10 mouse cellular contexts compared by ENCODE assay signal in genomic region chr3:131137119-131137781, GRCm38 (mm10). TPM values are rescaled to one million over a fixed set of nuclear protein-coding genes. Genes with fewer than 3 reads are reported as not detected.
A peak's percentile ranks its signal among the peaks of the same experiment; 100 is the strongest.
DNase-seq lines count a peak whose midpoint lies in the region; ATAC-seq lines count a peak whose summit lies in the region.
"Had no signal": no experiment of that assay in that cellular context is flagged by ENCODE, and none has a peak within 500 bp of the region (broad histone marks: within the 10 kb centered on the region; RNA-seq: fewer than 3 reads in every experiment).

No protein-coding gene starts in this region.

- ATAC-seq in heart, embryonic 11.5 days (replicated peaks; ENCODE audit: insufficient number of reproducible peaks, low FRiP score, low TSS enrichment) = no peak
- ATAC-seq in midbrain, embryonic 15.5 days (replicated peaks) = peak; percentile 84
- ATAC-seq: intestine, postnatal 0 days; lung, postnatal 0 days had no signal

- H3K9ac ChIP-seq in heart, embryonic 11.5 days (ENCODE audit: low read depth, low read length) = no peak overlapping the region
- peak overlapping the region; percentile 6 for H3K9ac ChIP-seq in midbrain, embryonic 15.5 days

- WGBS in heart, embryonic 11.5 days (ENCODE audit: insufficient replicate concordance) = 57% methylated on average over 18 of the region's 18 CpGs
- WGBS in hindbrain, embryonic 10.5 days = 22% methylated on average over 18 of the region's 18 CpGs
- WGBS in midbrain, embryonic 15.5 days = 7% methylated on average over 18 of the region's 18 CpGs

- intact Hi-C loops in heart, postnatal 36 days (cut with DNase I) = no loop called here

- no peaks in the 10 kb centered on the region for H3K27me3 ChIP-seq in heart, embryonic 11.5 days (ENCODE audit: control insufficient read depth, insufficient read depth, low read length)
- H3K27me3 ChIP-seq in hindbrain, embryonic 10.5 days (ENCODE audit: insufficient read depth, poor library complexity, severe bottlenecking) = peaks cover 31% of the 10 kb centered on the region
- H3K27me3 ChIP-seq in midbrain, embryonic 15.5 days (replicated peaks) = no peaks in the 10 kb centered on the region

- H3K4me3 ChIP-seq in heart, embryonic 11.5 days (ENCODE audit: low read depth, low read length) = no peak overlapping the region
- H3K4me3 ChIP-seq in hindbrain, embryonic 10.5 days = peak overlapping the region; percentile 27
- H3K4me3 ChIP-seq in midbrain, embryonic 15.5 days = peak overlapping the region; percentile 17; the same call in 1 of the 2 replicates

- H3K4me2 ChIP-seq in heart, embryonic 11.5 days = peak overlapping the region; percentile 41
- peak overlapping the region; percentile 45 for H3K4me2 ChIP-seq in midbrain, embryonic 15.5 days

- DNase-seq in heart, postnatal 36 days = no peak
- peak; percentile 59 to 61 for DNase-seq in adrenal gland, postnatal 36 days
- peak; percentile 69 for DNase-seq in hindbrain, embryonic 10.5 days (ENCODE audit: low spot score)
- no peak for DNase-seq in MN1 (ENCODE audit: low spot score)
- no peak for DNase-seq in frontal cortex, postnatal 10 days (ENCODE audit: low spot score in 2 of 2)
- no peak for DNase-seq in urinary bladder, adult 18-20 months (ENCODE audit: low spot score in 2 of 2)

- H3K36me3 ChIP-seq in heart, embryonic 11.5 days (ENCODE audit: control insufficient read depth, insufficient read depth, low read length) = no peaks in the 10 kb centered on the region
- H3K36me3 ChIP-seq in hindbrain, embryonic 10.5 days = no peaks in the 10 kb centered on the region
- no peaks in the 10 kb centered on the region for H3K36me3 ChIP-seq in midbrain, embryonic 15.5 days (replicated peaks)

- H3K9me3 ChIP-seq in heart, embryonic 11.5 days (replicated peaks; ENCODE audit: control insufficient read depth, low read length) = no peaks in the 10 kb centered on the region
- H3K9me3 ChIP-seq in hindbrain, embryonic 10.5 days = no peaks in the 10 kb centered on the region
- no peaks in the 10 kb centered on the region for H3K9me3 ChIP-seq in midbrain, embryonic 15.5 days

- H3K27ac ChIP-seq in heart, embryonic 11.5 days (ENCODE audit: low read depth, low read length) = no peak overlapping the region
- no peak overlapping the region; the same call in 1 of the 2 replicates for H3K27ac ChIP-seq in hindbrain, embryonic 10.5 days
- H3K27ac ChIP-seq in midbrain, embryonic 15.5 days = peak overlapping the region; percentile 80

- peaks cover 36% of the 10 kb centered on the region for H3K4me1 ChIP-seq in heart, embryonic 11.5 days (ENCODE audit: control insufficient read depth, insufficient read depth, low read length)
- H3K4me1 ChIP-seq in hindbrain, embryonic 10.5 days (replicated peaks) = peaks cover 61% of the 10 kb centered on the region
- H3K4me1 ChIP-seq in midbrain, embryonic 15.5 days = peaks cover 62% of the 10 kb centered on the region

RNA-seq across cellular contexts. Expression of gene Lef1, which starts 27.0 kb away (rescaled TPM):
- 19.6 and 20.8 TPM in 2 replicates for polyA plus RNA-seq in heart, embryonic 11.5 days (2014; fragmentation: Nextera tagmentation; extraction: Ambion mirVana)
- total RNA-seq in heart, postnatal 36 days (2021) = under 1 TPM; 0.19 to 0.31 TPM
- 10 to 100 TPM; 10.5 to 14.2 TPM for total RNA-seq in adrenal gland, postnatal 36 days (2021)
- polyA plus RNA-seq in hindbrain, embryonic 10.5 days (2016; fragmentation: Nextera tagmentation; extraction: Ambion mirVana) = 24.8 and 32.9 TPM in 2 replicates
- polyA plus RNA-seq in midbrain, embryonic 15.5 days (2015; fragmentation: Nextera tagmentation; extraction: Ambion mirVana) = 71.4 and 79.6 TPM in 2 replicates

Comparison
In these comparisons a context has a peak if more than half of its experiments do, and no peak if none do; other contexts are left out.
1. DNase-seq: peak in adrenal gland, postnatal 36 days (2 of 2) and hindbrain, embryonic 10.5 days (single experiment); none in heart, postnatal 36 days (0 of 2), MN1 (single experiment), frontal cortex, postnatal 10 days (0 of 2) and urinary bladder, adult 18-20 months (0 of 2).